Mouse (Mus musculus) megakaryocyte, embryonic 14.5 days (primary cell): ENCODE data around the gene Mrpl12.

Experiments
- FLI1 ChIP-seq: IDR thresholded peaks from 2 replicates; pipeline ENCODE4 v1.6.1; 2012; ENCODE audit warnings: low read length, inconsistent platforms, mixed read lengths
- GATA1 ChIP-seq: IDR thresholded peaks from 3 replicates; pipeline ENCODE4 v1.6.1; 2012; ENCODE audit warnings: mixed read lengths, low read length, inconsistent platforms, borderline replicate concordance

DNA sequence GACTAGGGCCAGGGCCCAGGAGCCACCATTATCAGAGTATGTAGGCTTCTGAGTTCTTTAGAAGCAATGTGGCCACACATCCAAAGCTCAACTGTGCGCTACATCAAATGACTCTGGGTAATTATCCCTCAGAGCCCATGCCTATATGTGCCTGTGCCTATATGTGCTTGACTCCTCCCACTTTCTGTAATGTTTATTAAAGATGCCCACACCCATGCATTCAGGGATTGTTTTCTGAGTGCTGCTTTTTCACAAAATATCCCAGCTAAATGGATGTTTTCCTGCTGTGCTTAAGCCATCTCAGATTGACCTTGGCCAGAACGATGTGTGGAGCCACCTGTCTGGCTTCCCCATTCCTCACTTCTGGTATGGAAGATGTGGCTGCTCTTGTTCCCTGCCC lies 20.9 kb upstream of the Mrpl12 start:
- TF ChIP-seq GATA1 (no peak), FLI1 (no peak)
